Mouse (Mus musculus): ENCODE results near the gene Arl2. TPM values are rescaled to one million over a fixed set of nuclear protein-coding genes. Genes with fewer than 3 reads are reported as not detected.
A peak's percentile ranks its signal among the peaks of the same experiment; 100 is the strongest.
"Not testable (repeated sequence)": the region's sequence is repeated elsewhere in the genome, so short reads cannot be mapped to it uniquely, and the experiment has no call there.

Gene Arl2
- 10 to 100 TPM; 63.1 to 63.7 TPM for total RNA-seq (2021)
- long read RNA-seq, experiment 1, transcript Arl2-201 (5 exons, 1,286 nt) = major isoform, 85 of 100 reads
- long read RNA-seq, experiment 1, partial matches to known transcripts = 9 of 100 reads
- long read RNA-seq, experiment 1, other reads (novel, unspliced or antisense) = 5 of 100 reads
- long read RNA-seq, experiment 2, transcript Arl2-201 (5 exons, 1,286 nt) = major isoform, 62 of 69 reads
- long read RNA-seq, experiment 2, partial matches to known transcripts = 4 of 69 reads
- long read RNA-seq, experiment 2, other reads (novel, unspliced or antisense) = 2 of 69 reads

GRCm38 (mm10) chr19:6141394-6141749 lies at the start of gene Arl2:
Arl2 (minus strand) TSS chr19:6141548.
- DNase-seq = peak; percentile 83

GRCm38 (mm10) chr19:6184131-6184530 lies 42.8 kb upstream of the Arl2 start, which contains the start of gene Majin:
Majin (plus strand) TSS chr19:6184388.
- DNase-seq = no peak

DNA sequence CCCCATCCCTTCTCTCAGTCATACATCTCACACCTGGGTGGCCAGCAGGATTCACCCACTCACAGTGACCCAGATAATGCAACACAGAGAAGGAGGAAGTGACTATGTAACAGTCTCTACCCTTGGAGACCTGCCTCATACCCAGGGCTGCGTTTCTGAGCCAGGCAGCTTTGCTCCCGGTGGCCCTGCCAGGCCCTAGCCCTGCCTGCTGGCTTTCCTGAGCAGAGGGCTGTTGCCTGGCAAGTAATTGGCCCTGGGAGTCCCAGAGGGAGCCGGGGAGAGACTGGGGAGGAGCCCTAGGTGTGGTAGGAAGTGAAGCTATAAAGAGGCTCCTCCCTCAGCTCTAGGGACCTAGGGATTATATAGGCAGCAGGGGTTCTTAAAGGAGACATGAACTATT lies 41.2 kb upstream of the Arl2 start:
- peak; percentile 74 for DNase-seq

- peak; percentile 41 for DNase-seq
Observed at GRCm38 (mm10) chr19:6181629-6182028, 40.3 kb upstream of the Arl2 start.

GRCm38 (mm10) chr19:6178775-6179174 lies 37.4 kb upstream of the Arl2 start:
- no peak for DNase-seq

GRCm38 (mm10) chr19:6174771-6175170 lies 33.4 kb upstream of the Arl2 start:
- DNase-seq = peak; percentile 53

- no peak for DNase-seq
Observed at GRCm38 (mm10) chr19:6171215-6171614, 29.9 kb upstream of the Arl2 start.

DNA sequence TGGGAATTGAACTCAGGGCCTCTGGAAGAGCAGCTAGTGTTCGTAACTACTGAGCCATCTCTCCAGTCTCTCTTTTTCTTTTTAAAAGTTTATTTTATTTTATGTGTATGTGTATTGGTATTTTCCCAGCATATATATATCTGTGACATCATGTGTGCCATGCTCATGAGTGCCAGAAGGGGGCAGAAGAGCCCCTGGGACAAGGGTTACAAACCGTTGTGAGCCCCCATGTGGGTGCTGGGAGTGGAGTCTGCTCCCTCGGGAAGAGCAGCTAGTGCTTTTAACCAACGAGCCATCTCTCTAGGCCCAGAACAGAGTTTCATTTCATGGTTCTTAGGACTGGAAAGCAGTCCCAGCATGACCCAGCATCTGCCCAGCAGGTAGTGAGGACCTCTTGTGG lies 25.4 kb upstream of the Arl2 start:
- no peak for DNase-seq

- DNase-seq = peak; percentile 28
Observed at GRCm38 (mm10) chr19:6163872-6164547, 22.7 kb upstream of the Arl2 start.

DNA sequence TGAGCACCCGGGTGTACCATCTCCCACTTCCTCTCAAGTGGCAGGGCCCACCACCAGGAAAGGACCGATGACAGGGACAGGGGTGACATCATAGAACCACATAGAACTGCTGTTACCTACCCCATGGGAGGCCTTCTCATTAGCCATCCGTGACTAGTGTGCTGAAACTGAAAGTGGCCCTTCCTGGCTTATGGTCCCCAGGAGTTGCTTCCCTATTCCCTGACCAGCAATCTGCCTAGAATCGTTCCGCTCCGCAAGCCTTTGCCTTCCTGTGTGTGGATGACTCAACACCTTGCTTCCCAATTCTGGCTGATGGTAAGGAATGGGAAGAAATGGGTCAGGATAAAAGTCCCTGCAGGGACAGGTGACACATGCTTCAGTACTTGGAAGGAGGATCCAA lies 15.9 kb upstream of the Arl2 start:
- DNase-seq = no peak

GRCm38 (mm10) chr19:6156372-6156771 lies 15.0 kb upstream of the Arl2 start:
- peak; percentile 45 for DNase-seq

DNA sequence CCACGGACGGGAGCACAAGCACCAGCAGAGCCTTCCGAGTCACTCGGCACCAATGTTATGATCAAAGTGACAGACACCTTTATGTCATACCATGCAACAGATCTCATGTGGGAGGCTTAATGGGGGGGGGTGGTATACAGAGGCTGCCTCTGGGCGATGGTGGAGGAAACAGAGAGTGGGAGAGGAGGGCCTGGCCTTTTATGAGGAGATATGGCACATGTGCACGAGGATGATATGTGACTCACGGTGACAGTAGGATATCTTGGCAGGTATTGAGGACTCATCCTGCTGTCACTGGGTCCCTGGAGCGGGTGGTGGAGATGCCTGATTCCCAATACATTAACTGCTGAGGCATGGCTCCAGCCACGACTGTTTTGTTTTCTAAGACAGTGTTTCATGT lies 13.8 kb upstream of the Arl2 start:
- DNase-seq = no peak

GRCm38 (mm10) chr19:6144842-6145241 lies 3.5 kb upstream of the Arl2 start:
- DNase-seq = no peak

- peak; percentile 93 for DNase-seq
Observed at GRCm38 (mm10) chr19:6140678-6141393, 512 bp downstream of the Arl2 start, which contains the start of gene Batf2. Batf2 (plus strand) TSS chr19:6140983.

- DNase-seq = no peak
Observed at GRCm38 (mm10) chr19:6140374-6140677, 1.0 kb downstream of the Arl2 start.

DNA sequence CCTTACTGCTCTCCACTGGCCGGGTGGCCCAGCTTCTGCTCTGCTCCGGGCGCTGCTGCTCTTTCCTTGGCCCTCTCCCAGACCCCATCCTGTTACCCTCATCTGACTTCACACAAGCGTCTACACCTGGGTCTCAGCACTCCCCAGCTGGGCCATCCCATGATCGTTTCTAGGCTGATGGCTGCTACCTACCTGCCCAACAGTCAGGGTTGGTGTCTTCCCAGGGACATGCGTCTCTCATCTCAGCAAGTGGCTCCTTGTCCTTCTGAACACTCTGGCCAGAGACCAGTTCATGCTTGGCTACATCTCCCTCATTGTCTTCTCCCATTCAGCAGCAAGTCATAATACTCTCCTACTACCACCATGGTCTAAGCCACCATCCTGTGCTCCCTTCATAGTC lies 1.6 kb downstream of the Arl2 start:
- no peak for DNase-seq

GRCm38 (mm10) chr19:6136397-6136796 lies 5.0 kb downstream of the Arl2 start:
- no peak for DNase-seq

GRCm38 (mm10) chr19:6133197-6133596 lies 8.2 kb downstream of the Arl2 start:
- DNase-seq = not testable (repeated sequence)

DNA sequence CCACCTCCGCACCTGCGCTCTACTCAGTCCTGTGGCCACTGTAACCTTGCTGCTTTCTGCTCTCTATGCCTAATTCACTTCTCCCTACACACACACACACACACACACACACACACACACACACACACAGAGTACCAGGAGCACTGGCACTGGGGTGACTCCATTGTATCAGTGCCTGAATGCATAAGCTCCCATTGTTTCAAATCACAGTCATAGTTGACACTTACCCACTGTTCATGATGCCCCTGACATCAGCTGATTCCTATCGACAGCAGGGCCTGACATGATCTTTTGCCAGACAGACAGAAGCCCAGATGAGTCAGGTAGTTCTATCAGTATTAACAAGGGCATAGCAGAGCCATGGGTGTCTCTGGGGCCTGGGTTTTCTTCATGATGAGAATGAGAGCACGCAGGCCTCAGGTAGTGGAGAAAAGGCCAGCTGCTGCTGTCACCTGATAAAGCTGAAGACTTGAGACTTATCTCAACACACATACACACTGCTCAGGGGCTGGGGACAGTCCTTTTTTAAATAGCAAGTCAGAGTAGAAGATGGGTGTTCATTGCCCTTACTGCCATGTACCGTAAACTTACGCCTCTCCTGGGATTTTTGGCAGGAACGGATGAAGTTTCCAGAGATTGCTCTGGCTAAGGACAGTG lies 9.0 kb downstream of the Arl2 start:
- DNase-seq = no peak

- not testable (repeated sequence) for DNase-seq
Observed at GRCm38 (mm10) chr19:6130414-6131128, 10.8 kb downstream of the Arl2 start.

DNA sequence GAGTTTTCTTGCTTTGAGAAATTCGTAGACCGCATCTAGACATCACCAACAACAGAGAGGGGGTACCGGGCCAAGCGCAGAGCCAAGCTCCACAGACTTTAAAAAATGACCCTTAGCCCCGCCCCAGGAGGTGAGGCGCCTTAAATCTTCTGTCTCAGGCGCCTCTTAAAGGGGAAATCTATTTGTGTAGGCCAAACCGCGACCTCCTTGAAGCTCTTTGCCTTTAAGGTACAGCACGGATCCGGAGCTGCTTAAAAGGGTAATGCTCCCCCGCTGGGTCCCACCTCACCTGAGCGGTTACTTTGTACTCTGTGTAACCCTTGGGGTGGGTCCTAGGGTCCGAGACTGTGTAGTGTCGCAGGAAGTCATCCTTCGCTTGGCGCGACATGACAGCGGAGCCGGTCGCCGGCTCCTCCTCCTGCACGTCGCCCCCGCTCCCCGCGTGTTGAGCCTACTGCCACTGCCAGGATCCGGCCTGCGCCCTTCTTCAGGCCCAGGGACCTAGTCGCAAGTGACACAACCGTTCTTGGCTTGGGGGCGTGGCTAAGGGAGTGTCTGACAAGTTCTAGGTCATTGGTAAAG lies 13.5 kb downstream of the Arl2 start, which contains the start of gene Snx15:
Gene Snx15 (minus strand): TSS at position 545 of the 582 bp plus-strand sequence.
- peak; percentile 94 for DNase-seq

Data from adrenal gland, postnatal 10 days (tissue).